Mouse (Mus musculus) E14TG2a.4 (cell line): ENCODE measurements around the gene Ust.

Source experiments
- CTCF ChIP-seq: conservative IDR thresholded peaks from 2 replicates; pipeline ENCODE4 v1.5.1; 2014; ENCODE audit warnings: low read length
- POU5F1 ChIP-seq: IDR thresholded peaks from 2 replicates; pipeline ENCODE4 v1.6.1; 2014; ENCODE audit warnings: low read length, borderline replicate concordance

DNA sequence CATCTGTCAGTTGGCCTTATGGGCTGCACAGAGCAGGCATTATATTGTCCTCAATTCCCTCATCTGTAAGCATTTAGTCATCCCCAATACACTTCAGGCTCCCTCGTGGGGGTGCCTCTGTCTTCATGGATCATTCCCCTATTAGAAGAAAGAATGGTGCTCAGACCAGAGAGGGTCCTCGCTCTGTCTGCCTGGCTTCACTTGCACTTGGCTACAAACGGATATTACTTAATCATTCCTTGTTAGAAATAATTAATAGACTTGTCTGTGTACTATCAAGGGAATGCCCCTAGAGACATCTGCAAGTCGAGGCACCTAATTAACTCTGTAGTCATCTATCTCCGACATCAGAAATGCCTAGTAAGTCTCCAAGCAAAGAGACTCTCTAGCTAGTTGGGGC is 171.1 kb downstream of the Ust start:
- no peak for TF ChIP-seq CTCF
- TF ChIP-seq POU5F1: no peak
